Mouse (Mus musculus): ENCODE results near the gene Rps21. TPM values are rescaled to one million over a fixed set of nuclear protein-coding genes. Genes with fewer than 3 reads are reported as not detected.

The Rps21 gene
- 336 and 349 TPM in 2 replicates for polyA plus RNA-seq (2016; fragmentation: Nextera tagmentation; extraction: Ambion mirVana)

DNA sequence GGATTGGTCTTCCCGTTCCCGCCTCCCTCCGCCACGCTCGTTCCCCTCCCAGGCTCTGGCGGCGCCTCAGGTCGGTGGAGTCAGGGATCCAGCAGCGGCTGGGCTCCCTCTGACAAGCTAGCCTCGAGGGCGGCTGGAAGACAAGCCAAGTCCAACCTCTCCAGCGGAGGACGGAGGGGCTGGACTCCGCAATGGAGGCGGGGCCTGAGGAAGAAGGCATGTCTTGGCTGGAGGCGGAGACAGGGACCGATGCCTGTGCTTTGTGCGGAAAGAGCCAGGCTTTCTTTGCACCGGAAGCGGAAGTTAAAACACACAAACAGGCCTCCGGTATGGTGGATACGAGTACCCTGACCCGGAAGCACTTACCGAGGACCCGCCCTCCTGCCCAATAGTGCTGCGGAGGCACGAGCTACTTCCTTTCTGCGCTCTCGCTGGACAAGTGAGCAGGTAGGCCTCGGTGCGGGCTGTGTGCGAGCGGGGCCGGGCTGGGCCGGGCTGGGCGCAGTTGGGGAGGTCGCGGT is at the start of gene Rps21:
TSS of gene Rps21 (plus strand) at position 377 of the 521 bp plus-strand sequence.
- Histone ChIP-seq H3K27ac (ENCODE audit: poor library complexity, severe bottlenecking) (peak within 1 kb of the TSS; percentile 94), H3K4me3 (peak within 1 kb of the TSS; percentile 88), H3K27me3 (replicated peaks) (no peaks in the 10 kb centered on the region), H3K36me3 (peaks cover 38% of the 10 kb centered on the region), H3K4me2 (peak within 1 kb of the TSS; percentile 77), H3K9ac (peak within 1 kb of the TSS; percentile 94), H3K4me1 (replicated peaks) (peaks cover 24% of the 10 kb centered on the region), H3K9me3 (replicated peaks) (no peaks in the 10 kb centered on the region)
- under 1% methylated on average over 38 of the region's 38 CpGs for WGBS
- ATAC-seq (ENCODE audit: insufficient number of reproducible peaks, low FRiP score) = peak; percentile 96

DNA sequence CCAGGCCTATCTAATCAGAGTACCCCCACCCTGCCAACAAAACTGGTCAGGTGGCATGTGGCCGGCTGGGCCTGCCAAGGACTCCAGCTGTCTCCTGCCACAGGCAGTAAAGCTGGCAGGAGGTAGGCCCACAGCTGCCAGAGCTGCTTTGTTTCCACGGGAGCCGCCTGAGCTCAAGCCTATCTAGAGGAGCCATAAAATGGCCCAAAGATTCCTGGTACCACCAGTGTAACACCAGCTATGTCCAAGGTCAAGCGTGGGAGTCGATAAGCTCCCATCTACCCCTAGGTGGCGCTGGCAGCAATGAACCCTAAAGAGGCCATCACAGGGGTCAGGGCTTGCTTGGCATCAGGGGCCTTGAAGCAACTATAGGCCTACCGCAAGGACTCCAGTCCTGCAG is 49.3 kb upstream of the Rps21 start:
- peaks cover 12% of the 10 kb centered on the region for H3K36me3 ChIP-seq
- no peak overlapping the region for H3K4me3 ChIP-seq
- peaks cover 6% of the 10 kb centered on the region; the same call in 1 of the 2 replicates for H3K9me3 ChIP-seq (replicated peaks)
- H3K4me1 ChIP-seq (replicated peaks) = peaks cover 8% of the 10 kb centered on the region; the same call in 1 of the 2 replicates
- WGBS = 65% methylated on average over 7 of the region's 7 CpGs
- no peak overlapping the region for H3K9ac ChIP-seq
- no peaks in the 10 kb centered on the region for H3K27me3 ChIP-seq (replicated peaks)
- ATAC-seq (ENCODE audit: insufficient number of reproducible peaks, low FRiP score) = 0 out of 2 replicates have a peak, but pooled peaks have one; percentile 26
- H3K27ac ChIP-seq (ENCODE audit: poor library complexity, severe bottlenecking) = no peak overlapping the region
- no peak overlapping the region for H3K4me2 ChIP-seq

DNA sequence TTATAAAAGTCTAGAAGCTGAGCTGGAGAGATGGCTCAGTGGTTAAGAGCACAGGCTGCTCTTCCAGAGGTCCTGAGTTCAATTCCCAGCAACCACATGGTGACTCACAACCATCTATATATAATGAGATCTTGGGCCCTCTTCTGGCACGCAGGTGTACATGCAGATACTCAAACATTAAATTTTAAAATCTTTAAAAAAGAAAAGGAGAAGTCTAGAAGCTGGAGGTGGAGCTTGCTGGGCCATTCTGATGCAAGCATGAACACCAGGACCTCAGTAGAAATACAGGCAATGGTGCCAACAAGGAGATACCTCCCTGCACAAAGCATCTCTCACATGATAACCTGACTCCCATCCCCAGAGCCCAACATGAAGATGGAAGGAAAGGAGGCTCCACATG is 48.2 kb upstream of the Rps21 start:
- Histone ChIP-seq H3K9ac (no peak overlapping the region), H3K4me3 (no peak overlapping the region), H3K9me3 (replicated peaks) (peaks cover 6% of the 10 kb centered on the region; the same call in 1 of the 2 replicates), H3K4me2 (no peak overlapping the region), H3K36me3 (peaks cover 12% of the 10 kb centered on the region), H3K4me1 (replicated peaks) (peaks cover 9% of the 10 kb centered on the region), H3K27me3 (replicated peaks) (no peaks in the 10 kb centered on the region), H3K27ac (ENCODE audit: poor library complexity, severe bottlenecking) (no peak overlapping the region)
- ATAC-seq (ENCODE audit: insufficient number of reproducible peaks, low FRiP score) = no peak
- 79% methylated on average over 1 of the region's 1 CpGs for WGBS

DNA sequence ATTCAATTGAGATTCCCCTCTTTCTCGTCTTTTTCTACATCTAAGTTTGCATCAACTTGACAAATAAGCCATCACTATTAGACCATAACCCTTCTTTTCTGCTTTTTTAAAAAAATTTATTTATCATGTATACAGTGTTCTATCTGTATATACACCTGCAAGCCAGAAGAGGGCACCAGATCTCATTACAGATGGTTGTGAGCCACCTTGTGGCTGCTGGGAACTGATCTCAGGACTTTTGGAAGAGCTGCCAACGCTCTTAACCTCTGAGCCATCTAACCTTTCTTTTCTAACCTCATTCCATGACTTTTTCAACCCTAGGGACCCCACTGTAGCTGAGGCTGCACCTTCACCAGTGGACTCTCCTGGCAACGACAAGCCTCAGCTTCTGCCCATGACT is 44.9 kb upstream of the Rps21 start:
- no peak for ATAC-seq (ENCODE audit: insufficient number of reproducible peaks, low FRiP score)
- no peak overlapping the region for H3K4me2 ChIP-seq

DNA sequence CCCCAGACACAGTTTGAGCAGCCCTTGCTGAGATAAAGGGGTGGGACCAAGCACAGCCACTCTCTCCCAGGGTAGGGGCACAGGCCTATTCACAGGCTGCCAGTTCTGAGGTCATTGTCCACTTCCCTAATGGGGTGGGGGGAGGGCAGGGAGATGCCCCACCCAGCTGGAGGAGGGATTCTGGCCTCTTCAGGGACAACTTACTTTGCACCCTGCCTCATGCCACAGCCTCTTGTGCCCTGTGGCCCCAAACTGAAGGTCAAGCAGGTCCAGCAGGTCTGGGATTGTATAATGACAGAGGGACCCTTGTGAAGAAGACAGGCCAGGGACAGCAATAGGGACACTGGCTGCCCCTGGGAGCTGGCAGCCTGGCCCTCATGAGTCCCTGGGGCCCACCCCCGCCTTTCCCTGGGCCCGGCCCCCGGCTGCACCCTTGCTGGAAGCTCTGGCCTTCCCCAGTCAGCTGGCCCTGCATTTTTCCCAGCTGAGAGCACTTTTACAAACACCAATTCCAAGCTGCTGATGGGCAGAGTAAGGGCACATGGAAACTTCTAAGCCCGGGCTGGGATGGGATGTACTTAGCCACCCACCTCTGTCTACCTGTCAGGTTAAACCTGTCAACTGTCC is 42.7 kb upstream of the Rps21 start:
- Histone ChIP-seq H3K27me3 (replicated peaks) (no peaks in the 10 kb centered on the region), H3K9ac (no peak overlapping the region; the same call in 1 of the 2 replicates), H3K4me1 (replicated peaks) (peaks cover 53% of the 10 kb centered on the region), H3K4me2 (0 out of 2 replicates have a peak overlapping the region, but pooled peaks have one; percentile 2), H3K27ac (ENCODE audit: poor library complexity, severe bottlenecking) (peak overlapping the region; percentile 39; the same call in 1 of the 2 replicates), H3K36me3 (no peaks in the 10 kb centered on the region), H3K4me3 (no peak overlapping the region), H3K9me3 (replicated peaks) (peaks cover 6% of the 10 kb centered on the region; the same call in 1 of the 2 replicates)
- ATAC-seq (ENCODE audit: insufficient number of reproducible peaks, low FRiP score) = no peak; the same call in 1 of the 2 replicates
- WGBS = 60% methylated on average over 4 of the region's 4 CpGs

More for the DNA sequence above, 44.9 kb upstream of the Rps21 start:
- no peaks in the 10 kb centered on the region for H3K27me3 ChIP-seq (replicated peaks)
- peaks cover 6% of the 10 kb centered on the region; the same call in 1 of the 2 replicates for H3K9me3 ChIP-seq (replicated peaks)
- H3K4me1 ChIP-seq (replicated peaks) = peaks cover 31% of the 10 kb centered on the region
- H3K4me3 ChIP-seq = no peak overlapping the region
- H3K9ac ChIP-seq = no peak overlapping the region
- WGBS = 91% methylated on average over 3 of the region's 3 CpGs
- no peak overlapping the region for H3K27ac ChIP-seq (ENCODE audit: poor library complexity, severe bottlenecking)
- H3K36me3 ChIP-seq = no peaks in the 10 kb centered on the region

DNA sequence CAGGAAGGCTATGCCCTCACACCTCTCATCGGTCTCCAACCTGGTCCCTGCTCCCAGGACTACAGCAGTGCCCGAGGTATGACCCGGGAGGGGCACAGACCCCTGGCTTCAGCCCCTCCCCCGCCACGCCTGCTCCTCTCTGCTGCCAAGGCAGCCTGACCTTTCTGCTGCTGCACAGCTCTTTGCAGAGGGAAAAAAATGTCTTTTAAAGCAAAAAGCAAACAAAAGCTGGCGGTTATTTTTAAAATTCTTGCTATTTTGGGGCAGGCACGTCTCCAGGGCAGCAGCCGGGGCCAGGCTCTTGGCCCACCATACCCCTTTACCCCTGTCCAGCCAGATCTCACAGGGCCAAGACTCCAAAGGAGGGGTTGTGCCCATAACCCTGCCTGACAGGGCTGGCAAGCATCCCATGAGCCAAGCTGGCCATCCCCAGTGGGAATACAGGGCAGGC is 42.1 kb upstream of the Rps21 start:
- no peaks in the 10 kb centered on the region for H3K27me3 ChIP-seq (replicated peaks)
- peaks cover 58% of the 10 kb centered on the region for H3K4me1 ChIP-seq (replicated peaks)
- 68% methylated on average over 8 of the region's 8 CpGs for WGBS
- 0 out of 2 replicates have a peak overlapping the region, but pooled peaks have one; percentile 2 for H3K4me2 ChIP-seq
- ATAC-seq (ENCODE audit: insufficient number of reproducible peaks, low FRiP score) = no peak
- no peak overlapping the region for H3K4me3 ChIP-seq
- H3K36me3 ChIP-seq = peaks cover 2% of the 10 kb centered on the region; the same call in 1 of the 2 replicates
- peaks cover 6% of the 10 kb centered on the region; the same call in 1 of the 2 replicates for H3K9me3 ChIP-seq (replicated peaks)
- H3K27ac ChIP-seq (ENCODE audit: poor library complexity, severe bottlenecking) = peak overlapping the region; percentile 39; the same call in 1 of the 2 replicates
- peak overlapping the region; percentile 7; the same call in 1 of the 2 replicates for H3K9ac ChIP-seq

DNA sequence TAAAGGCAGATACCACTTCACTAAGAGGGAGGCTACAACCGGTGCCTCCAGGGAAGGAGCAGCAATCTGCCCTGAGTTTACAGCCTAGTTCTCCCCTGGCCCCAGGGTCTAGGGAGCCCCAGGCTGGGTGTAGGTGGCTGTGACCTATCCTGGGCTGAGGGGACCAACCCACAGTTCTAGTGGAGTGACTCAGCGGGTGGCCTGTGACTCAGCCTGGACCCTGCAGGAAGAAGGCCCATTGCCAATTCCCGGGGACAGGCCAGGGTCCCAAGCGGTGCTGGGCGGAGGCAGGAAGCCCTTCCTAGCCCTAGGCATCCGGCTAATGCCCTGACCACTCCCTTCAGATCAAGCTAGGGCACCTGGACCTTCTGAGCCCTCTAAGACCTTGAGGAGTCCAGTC is 41.2 kb upstream of the Rps21 start:
- ATAC-seq (ENCODE audit: insufficient number of reproducible peaks, low FRiP score) = 0 out of 2 replicates have a peak, but pooled peaks have one; percentile 25
- WGBS = 50% methylated on average over 6 of the region's 6 CpGs
- Histone ChIP-seq H3K27me3 (replicated peaks) (no peaks in the 10 kb centered on the region), H3K27ac (ENCODE audit: poor library complexity, severe bottlenecking) (no peak overlapping the region; the same call in 1 of the 2 replicates), H3K4me3 (no peak overlapping the region), H3K9ac (no peak overlapping the region), H3K4me1 (replicated peaks) (peaks cover 62% of the 10 kb centered on the region), H3K9me3 (replicated peaks) (peaks cover 6% of the 10 kb centered on the region; the same call in 1 of the 2 replicates), H3K4me2 (no peak overlapping the region), H3K36me3 (peaks cover 2% of the 10 kb centered on the region; the same call in 1 of the 2 replicates)

DNA sequence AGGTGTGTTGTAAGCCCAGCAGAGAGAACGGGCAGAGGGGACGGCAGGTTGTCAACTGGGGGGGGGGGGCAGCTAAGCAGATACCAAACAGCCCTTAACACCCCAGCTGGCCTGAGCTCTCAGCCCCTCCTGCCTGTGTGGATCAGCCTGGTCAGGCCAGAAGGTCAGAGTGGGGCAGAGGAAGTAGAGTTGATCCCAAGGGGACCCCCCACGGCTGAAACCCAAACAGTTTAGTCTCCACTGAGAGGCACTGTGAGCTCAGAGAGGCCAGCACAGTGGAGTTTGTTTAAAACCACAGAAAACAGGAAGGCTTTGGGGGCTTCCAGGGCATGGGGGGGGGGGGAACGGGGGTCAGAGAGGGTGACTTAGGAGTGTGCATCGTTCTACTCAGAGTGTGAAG is 40.3 kb upstream of the Rps21 start:
- H3K27me3 ChIP-seq (replicated peaks) = no peaks in the 10 kb centered on the region
- ATAC-seq (ENCODE audit: insufficient number of reproducible peaks, low FRiP score) = no peak

DNA sequence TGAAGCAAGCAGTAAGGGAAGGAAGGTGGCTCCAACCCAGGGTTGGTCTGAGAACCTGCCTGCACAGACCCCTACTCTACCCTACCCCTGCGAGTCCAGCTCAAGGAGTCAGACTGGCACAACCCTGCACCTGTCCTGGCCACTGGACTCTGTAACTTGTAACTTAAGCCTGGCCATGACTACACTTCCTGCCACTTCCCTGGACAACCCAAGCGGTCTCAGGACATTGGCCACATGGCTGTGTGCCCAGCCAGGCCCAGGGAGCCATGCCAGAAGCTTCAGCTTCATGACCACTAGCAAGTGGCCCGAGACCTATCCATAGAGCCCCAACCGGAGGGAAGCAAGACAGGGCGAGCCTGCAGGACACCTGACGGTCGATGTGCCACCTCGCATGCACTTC is 39.6 kb upstream of the Rps21 start:
- no peak overlapping the region for H3K4me3 ChIP-seq
- no peak overlapping the region for H3K9ac ChIP-seq
- no peaks in the 10 kb centered on the region for H3K9me3 ChIP-seq (replicated peaks)
- ATAC-seq (ENCODE audit: insufficient number of reproducible peaks, low FRiP score) = no peak
- 79% methylated on average over 8 of the region's 8 CpGs for WGBS
- H3K27ac ChIP-seq (ENCODE audit: poor library complexity, severe bottlenecking) = no peak overlapping the region
- H3K36me3 ChIP-seq = peaks cover 2% of the 10 kb centered on the region; the same call in 1 of the 2 replicates
- H3K27me3 ChIP-seq (replicated peaks) = no peaks in the 10 kb centered on the region
- H3K4me1 ChIP-seq (replicated peaks) = peaks cover 75% of the 10 kb centered on the region
- no peak overlapping the region for H3K4me2 ChIP-seq

More for the DNA sequence above, 40.3 kb upstream of the Rps21 start:
- peaks cover 2% of the 10 kb centered on the region; the same call in 1 of the 2 replicates for H3K36me3 ChIP-seq
- H3K9me3 ChIP-seq (replicated peaks) = peaks cover 3% of the 10 kb centered on the region; the same call in 1 of the 2 replicates
- no peak overlapping the region for H3K9ac ChIP-seq
- WGBS = 42% methylated on average over 5 of the region's 5 CpGs
- no peak overlapping the region for H3K4me3 ChIP-seq
- no peak overlapping the region for H3K27ac ChIP-seq (ENCODE audit: poor library complexity, severe bottlenecking)
- H3K4me1 ChIP-seq (replicated peaks) = peaks cover 68% of the 10 kb centered on the region
- H3K4me2 ChIP-seq = no peak overlapping the region

DNA sequence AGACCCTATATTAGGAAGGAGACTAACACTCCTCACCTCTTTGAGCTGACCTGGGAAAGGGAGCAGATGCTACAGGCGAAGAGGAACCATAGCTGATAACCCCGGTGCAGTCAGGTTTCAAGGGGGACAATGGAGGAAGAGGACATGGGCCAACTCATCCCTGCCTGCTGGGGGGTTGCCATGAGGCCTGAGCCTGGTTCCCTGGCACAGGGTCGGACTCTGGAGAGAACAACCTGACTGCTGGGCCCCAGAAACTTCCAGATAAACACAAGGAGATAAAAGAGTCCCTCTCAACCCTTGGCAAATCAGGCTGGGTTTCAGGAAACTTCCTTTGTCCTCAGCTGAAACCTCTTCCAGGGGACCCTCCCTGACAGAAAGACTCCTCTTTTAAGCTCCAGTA is 38.9 kb upstream of the Rps21 start:
- no peaks in the 10 kb centered on the region for H3K27me3 ChIP-seq (replicated peaks)
- no peaks in the 10 kb centered on the region for H3K9me3 ChIP-seq (replicated peaks)
- H3K4me2 ChIP-seq = no peak overlapping the region
- peaks cover 79% of the 10 kb centered on the region for H3K4me1 ChIP-seq (replicated peaks)
- no peak for ATAC-seq (ENCODE audit: insufficient number of reproducible peaks, low FRiP score)
- WGBS = 58% methylated on average over 3 of the region's 3 CpGs
- peaks cover 2% of the 10 kb centered on the region; the same call in 1 of the 2 replicates for H3K36me3 ChIP-seq
- no peak overlapping the region for H3K4me3 ChIP-seq
- peak overlapping the region; percentile 41; the same call in 1 of the 2 replicates for H3K9ac ChIP-seq
- H3K27ac ChIP-seq (ENCODE audit: poor library complexity, severe bottlenecking) = peak overlapping the region; percentile 17; the same call in 1 of the 2 replicates

DNA sequence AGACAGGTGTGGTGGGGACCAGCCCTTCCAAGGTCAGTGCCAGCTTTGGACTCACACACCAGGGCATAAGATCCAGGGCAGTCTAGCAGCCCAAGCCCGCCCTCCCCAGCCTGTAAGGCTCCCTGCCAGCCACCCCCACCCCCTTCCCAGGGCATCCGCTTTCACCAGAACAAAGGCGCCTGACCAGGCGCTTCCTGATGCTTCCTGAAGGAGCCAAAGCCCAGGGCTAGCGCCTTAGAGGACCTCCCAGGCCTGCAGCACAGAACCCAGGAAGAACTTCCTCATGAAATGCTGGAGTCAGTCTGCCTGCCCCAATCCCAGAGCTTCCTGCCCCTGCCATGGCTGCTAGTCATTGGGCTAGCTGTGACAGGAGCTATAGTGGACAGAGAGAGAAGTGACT is 38.5 kb upstream of the Rps21 start:
- Histone ChIP-seq H3K36me3 (peaks cover 2% of the 10 kb centered on the region; the same call in 1 of the 2 replicates), H3K4me3 (no peak overlapping the region), H3K27me3 (replicated peaks) (no peaks in the 10 kb centered on the region), H3K9ac (peak overlapping the region; percentile 41; the same call in 1 of the 2 replicates), H3K4me2 (no peak overlapping the region), H3K9me3 (replicated peaks) (no peaks in the 10 kb centered on the region), H3K4me1 (replicated peaks) (peaks cover 79% of the 10 kb centered on the region), H3K27ac (ENCODE audit: poor library complexity, severe bottlenecking) (peak overlapping the region; percentile 37)
- WGBS = 30% methylated on average over 5 of the region's 5 CpGs
- peak; percentile 38; the same call in 1 of the 2 replicates for ATAC-seq (ENCODE audit: insufficient number of reproducible peaks, low FRiP score)

Data from heart, embryonic 12.5 days (tissue).